13 mouse cellular contexts compared by ENCODE assay signal in genomic region chr7:71963456-71963855, GRCm38 (mm10).
DNase-seq lines count a peak whose midpoint lies in the region; ATAC-seq and TF ChIP-seq lines count a peak whose summit lies in the region.
"Had no signal": no experiment of that assay in that cellular context is flagged by ENCODE, and none has a peak within 500 bp of the region (broad histone marks: within the 10 kb centered on the region; RNA-seq: fewer than 3 reads in every experiment).

No protein-coding gene starts in this region.

- H3K4me3 ChIP-seq in heart, embryonic 10.5 days, result no peak overlapping the region
- H3K4me3 ChIP-seq in kidney, adult 2 months (ENCODE audit: insufficient read depth, low read depth, low read length), result no peak overlapping the region
- H3K4me3 ChIP-seq in lung, embryonic 16.5 days (ENCODE audit: low read length), result no peak overlapping the region
- no peak overlapping the region for H3K4me3 ChIP-seq in hindbrain, postnatal 0 days (ENCODE audit: low read length)
- H3K4me3 ChIP-seq: forebrain, embryonic 13.5 days; heart, embryonic 15.5 days had no signal

- H3K4me1 ChIP-seq in heart, embryonic 10.5 days, result peaks cover 9% of the 10 kb centered on the region; the same call in 1 of the 2 replicates
- H3K4me1 ChIP-seq in kidney, adult 2 months (ENCODE audit: control insufficient read depth, insufficient read depth, low read length), result no peaks in the 10 kb centered on the region
- peaks cover 8% of the 10 kb centered on the region for H3K4me1 ChIP-seq in lung, embryonic 16.5 days (replicated peaks; ENCODE audit: control insufficient read depth, insufficient read depth, low read length)
- H3K4me1 ChIP-seq in hindbrain, postnatal 0 days (ENCODE audit: insufficient read depth, low read length), result no peaks in the 10 kb centered on the region

- TF ChIP-seq CTCF in kidney, adult 2 months (conservative IDR thresholded peaks at IDR 0.05; ENCODE audit: insufficient read depth, insufficient read length, low read depth, low read length), result peak; percentile 46
- no peak for TF ChIP-seq CTCF in hindbrain, postnatal 0 days (IDR thresholded peaks at IDR 0.05; ENCODE audit: low read depth)

- no peaks in the 10 kb centered on the region for H3K27me3 ChIP-seq in heart, embryonic 10.5 days (ENCODE audit: insufficient read depth, poor library complexity, severe bottlenecking)
- H3K27me3 ChIP-seq in kidney, adult 2 months (replicated peaks; ENCODE audit: control insufficient read depth, insufficient read depth, low read length), result no peaks in the 10 kb centered on the region
- no peaks in the 10 kb centered on the region for H3K27me3 ChIP-seq in lung, embryonic 16.5 days (ENCODE audit: control insufficient read depth, insufficient read depth, low read depth, low read length)
- no peaks in the 10 kb centered on the region for H3K27me3 ChIP-seq in hindbrain, postnatal 0 days (ENCODE audit: insufficient read depth, low read length)
- H3K27me3 ChIP-seq: forebrain, embryonic 13.5 days; heart, embryonic 15.5 days had no signal

- H3K9me3 ChIP-seq in heart, embryonic 10.5 days, result no peaks in the 10 kb centered on the region
- H3K9me3 ChIP-seq in lung, embryonic 16.5 days (ENCODE audit: control insufficient read depth, low read length), result no peaks in the 10 kb centered on the region
- no peaks in the 10 kb centered on the region for H3K9me3 ChIP-seq in hindbrain, postnatal 0 days (ENCODE audit: low read length)
- H3K9me3 ChIP-seq: forebrain, embryonic 13.5 days; heart, embryonic 15.5 days had no signal

- H3K36me3 ChIP-seq in heart, embryonic 10.5 days, result no peaks in the 10 kb centered on the region
- H3K36me3 ChIP-seq in kidney, adult 2 months (ENCODE audit: control insufficient read depth, insufficient read depth, low read length), result no peaks in the 10 kb centered on the region
- no peaks in the 10 kb centered on the region for H3K36me3 ChIP-seq in lung, embryonic 16.5 days (ENCODE audit: control insufficient read depth, insufficient read depth, low read length)
- H3K36me3 ChIP-seq in hindbrain, postnatal 0 days (ENCODE audit: insufficient read depth, low read length), result no peaks in the 10 kb centered on the region
- H3K36me3 ChIP-seq: heart, embryonic 15.5 days had no signal

- H3K27ac ChIP-seq in heart, embryonic 10.5 days, result no peak overlapping the region; the same call in 1 of the 2 replicates
- H3K27ac ChIP-seq in kidney, adult 2 months (ENCODE audit: insufficient read depth, low read depth, low read length), result no peak overlapping the region
- peak overlapping the region; percentile 42 for H3K27ac ChIP-seq in lung, embryonic 16.5 days (ENCODE audit: low read length)
- no peak overlapping the region for H3K27ac ChIP-seq in hindbrain, postnatal 0 days
- H3K27ac ChIP-seq: forebrain, embryonic 13.5 days; heart, embryonic 15.5 days had no signal

- TF ChIP-seq POLR2A in kidney, adult 2 months (IDR thresholded peaks at IDR 0.05; ENCODE audit: low read depth, low read length), result no peak

- H3K4me2 ChIP-seq in lung, embryonic 16.5 days (ENCODE audit: low read depth, low read length), result no peak overlapping the region
- H3K4me2 ChIP-seq in hindbrain, postnatal 0 days (ENCODE audit: low read depth, low read length), result no peak overlapping the region
- H3K4me2 ChIP-seq: forebrain, embryonic 13.5 days; heart, embryonic 15.5 days had no signal

- WGBS in heart, embryonic 10.5 days, result 50% methylated on average over 4 of the region's 4 CpGs
- 60% methylated on average over 4 of the region's 4 CpGs for WGBS in kidney, adult 2 months
- WGBS in lung, embryonic 16.5 days, result 31% methylated on average over 4 of the region's 4 CpGs
- 69% methylated on average over 4 of the region's 4 CpGs for WGBS in hindbrain, postnatal 0 days

- H3K9ac ChIP-seq in lung, embryonic 16.5 days (ENCODE audit: low read length), result no peak overlapping the region
- H3K9ac ChIP-seq in hindbrain, postnatal 0 days (replicated peaks; ENCODE audit: low read length), result no peak overlapping the region
- H3K9ac ChIP-seq: forebrain, embryonic 13.5 days; heart, embryonic 15.5 days had no signal

- peak; percentile 42 for ATAC-seq in lung, embryonic 16.5 days (ENCODE audit: low read depth)
- ATAC-seq in hindbrain, postnatal 0 days, result no peak
- ATAC-seq: forebrain, embryonic 13.5 days had no signal

- peak; percentile 23 to 53 for DNase-seq in heart, adult 18-20 months
- DNase-seq in heart, embryonic 10.5 days (ENCODE audit: low spot score), result no peak
- DNase-seq in adrenal gland, adult 8-10 months, result peak; percentile 62
- peak; percentile 74 for DNase-seq in kidney, adult 2 months
- no peak for DNase-seq in urinary bladder, postnatal 10 days (ENCODE audit: low spot score)
- DNase-seq in frontal cortex, postnatal 14 days (ENCODE audit: low spot score in 2 of 2), result no peak
- no peak for DNase-seq in hindbrain, postnatal 0 days (ENCODE audit: low spot score)
- DNase-seq: B cell, adult 2 months; layer of hippocampus, postnatal 36 days; retina, postnatal 1 day had no signal

Comparison
In these comparisons a context has a peak if more than half of its experiments do, and no peak if none do; other contexts are left out.
1. DNase-seq: peak in heart, adult 18-20 months (2 of 2), adrenal gland, adult 8-10 months (single experiment) and kidney, adult 2 months (single experiment); none in heart, embryonic 10.5 days (single experiment), urinary bladder, postnatal 10 days (single experiment), frontal cortex, postnatal 14 days (0 of 2) and hindbrain, postnatal 0 days (single experiment).